Mouse (Mus musculus) left cerebral cortex, postnatal 14 days (tissue): ENCODE data around the gene Fam228a. TPM values are rescaled to one million over a fixed set of nuclear protein-coding genes. Genes with fewer than 3 reads are reported as not detected.
A peak's percentile ranks its signal among the peaks of the same experiment; 100 is the strongest.
"Not testable (repeated sequence)": the region's sequence is repeated elsewhere in the genome, so short reads cannot be mapped to it uniquely, and the experiment has no call there.

Source experiments
- DNase-seq, 2 experiments: peaks; one replicate each; pipeline ENCODE4 v3.0.0; 2021 to 2022; ENCODE audit warnings: low spot score in 2 of 2, mixed read lengths in 1 of 2
- intact Hi-C: fragments of 180-260 bp; cut with DNase I; formaldehyde crosslinking; loops from one replicate; pipeline ENCODE4 v1.15.1; 2025
- long read RNA-seq, 2 experiments: library from polyadenylated mRNA; stranded (forward); transcript quantifications; one replicate each; pipeline ENCODE4 v2.0.0; 2021
- total RNA-seq, 2 experiments: library from RNA; stranded (reverse); gene quantifications; 2 replicates each; pipeline ENCODE4 v1.2.3; 2021

The Fam228a gene
- 1 to 10 TPM; 1.1 to 1.8 TPM for total RNA-seq
- long read RNA-seq, experiment 1, partial matches to known transcripts: 0 of 1 reads
- long read RNA-seq, experiment 1, other reads (novel, unspliced or antisense): 1 of 1 reads
- long read RNA-seq, experiment 2: 0 reads

DNA sequence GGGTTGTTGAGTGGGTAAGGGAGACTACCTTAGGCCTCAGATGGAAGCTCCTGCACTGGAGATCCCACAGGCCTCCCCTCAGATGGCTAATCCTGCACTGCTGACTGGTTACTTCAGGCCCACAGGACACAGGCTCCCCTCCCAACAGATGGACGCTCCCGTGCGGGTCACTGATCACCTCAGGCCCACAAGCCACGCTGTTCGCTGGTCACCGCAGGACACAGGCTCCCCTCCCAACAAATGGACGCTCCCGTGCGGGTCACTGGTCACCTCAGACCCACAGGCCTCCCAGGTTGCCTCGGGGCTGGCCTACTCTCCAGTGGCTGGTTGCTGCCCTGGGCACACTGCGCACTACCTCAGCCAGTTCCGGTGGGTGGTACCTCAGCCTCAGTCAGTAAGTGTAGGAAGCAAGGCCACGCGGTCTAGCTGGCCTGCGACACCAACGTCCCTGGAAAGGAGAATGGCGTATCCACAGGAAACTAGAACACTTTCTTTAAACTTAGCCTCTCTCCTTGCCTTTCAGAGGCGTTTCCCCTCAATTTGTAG is at the start of gene Fam228a:
Gene Fam228a (minus strand): TSS at position 400 of the 546 bp plus-strand sequence.
- intact Hi-C loops: no loop called here
- DNase-seq: no peak

GRCm38 (mm10) chr12:4784466-4784865 is 46.2 kb upstream of the Fam228a start:
- DNase-seq: no peak

DNA sequence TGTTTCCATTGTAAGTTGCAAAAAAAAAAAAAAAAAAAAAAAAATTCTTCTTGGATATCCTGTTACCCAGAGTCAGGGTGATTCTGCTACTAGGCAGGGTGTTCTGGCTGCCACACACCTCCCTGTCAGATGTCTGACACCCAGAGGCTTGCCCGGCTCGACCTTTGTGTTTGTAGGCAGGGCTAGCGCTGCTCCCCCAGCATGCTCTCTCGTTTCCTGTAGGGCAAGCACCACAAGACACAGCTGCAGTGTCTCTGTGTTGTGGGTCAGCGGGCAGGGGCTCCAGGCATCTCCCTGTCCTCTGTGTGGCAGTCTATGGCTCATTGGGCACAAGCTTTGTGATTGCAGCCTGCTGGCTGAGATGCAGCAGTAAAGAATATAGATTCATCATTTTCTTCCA is 45.4 kb upstream of the Fam228a start:
- intact Hi-C loops: no loop called here

More at GRCm38 (mm10) chr12:4784466-4784865, 46.2 kb upstream of the Fam228a start:
- intact Hi-C loops: no loop called here

DNA sequence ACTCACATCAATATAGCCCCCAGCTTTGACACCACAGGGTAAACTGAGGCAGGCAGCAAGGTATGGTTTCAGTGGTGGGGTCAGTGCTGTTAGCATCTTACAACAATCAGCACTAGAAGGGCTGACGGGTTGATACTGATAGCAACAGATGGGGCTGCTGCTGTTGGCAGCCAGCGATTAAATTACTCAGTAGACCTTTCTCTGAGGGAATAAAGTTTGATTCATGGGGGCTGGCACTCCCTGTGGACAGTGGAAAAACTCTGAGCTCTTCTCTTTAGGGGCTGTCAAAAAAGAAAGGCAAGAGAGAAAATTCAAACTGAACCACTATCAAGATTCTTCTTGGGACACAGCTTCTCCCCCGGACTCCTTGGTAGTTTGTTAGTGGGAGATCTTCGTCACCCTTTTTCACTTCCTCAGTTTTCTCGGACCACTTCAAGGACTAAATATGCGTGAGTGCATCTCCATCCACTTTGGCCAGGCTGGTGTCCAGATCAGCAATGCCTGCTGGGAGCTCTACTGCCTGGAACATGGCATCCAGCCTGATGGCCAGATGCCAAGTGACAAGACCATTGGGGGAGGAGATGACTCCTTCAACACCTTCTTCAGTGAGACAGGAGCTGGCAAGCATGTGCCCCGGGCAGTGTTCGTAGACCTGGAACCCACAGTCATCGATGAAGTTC is 43.6 kb upstream of the Fam228a start:
- intact Hi-C loops, DNase-seq: not testable (repeated sequence)

More for the DNA sequence above, 45.4 kb upstream of the Fam228a start:
- DNase-seq: no peak

GRCm38 (mm10) chr12:4781270-4781669 is 43.0 kb upstream of the Fam228a start:
- DNase-seq: no peak
- intact Hi-C loops: no loop called here

- intact Hi-C loops: no loop called here
- no peak for DNase-seq
Measured at GRCm38 (mm10) chr12:4780245-4780644, 42.0 kb upstream of the Fam228a start.

DNA sequence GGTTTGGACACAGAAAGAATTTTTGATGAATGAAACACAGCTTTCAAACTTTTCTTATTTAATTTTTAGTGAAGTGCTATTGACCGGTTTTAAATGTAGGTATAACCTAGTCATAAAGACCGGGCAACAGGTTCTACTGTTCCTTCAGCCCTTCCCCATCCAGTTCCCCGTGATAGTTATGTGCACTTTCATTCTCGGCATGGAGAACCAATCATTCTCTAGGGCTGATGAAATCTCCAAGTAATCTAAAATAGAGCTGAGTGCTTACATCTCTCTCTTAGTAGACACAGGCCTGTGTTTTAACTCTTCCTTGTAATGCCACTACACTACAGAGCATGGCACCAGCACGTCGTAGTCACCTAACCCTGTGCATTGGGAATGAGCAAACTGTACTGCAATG is 39.5 kb upstream of the Fam228a start:
- DNase-seq: no peak
- intact Hi-C loops: no loop called here

DNA sequence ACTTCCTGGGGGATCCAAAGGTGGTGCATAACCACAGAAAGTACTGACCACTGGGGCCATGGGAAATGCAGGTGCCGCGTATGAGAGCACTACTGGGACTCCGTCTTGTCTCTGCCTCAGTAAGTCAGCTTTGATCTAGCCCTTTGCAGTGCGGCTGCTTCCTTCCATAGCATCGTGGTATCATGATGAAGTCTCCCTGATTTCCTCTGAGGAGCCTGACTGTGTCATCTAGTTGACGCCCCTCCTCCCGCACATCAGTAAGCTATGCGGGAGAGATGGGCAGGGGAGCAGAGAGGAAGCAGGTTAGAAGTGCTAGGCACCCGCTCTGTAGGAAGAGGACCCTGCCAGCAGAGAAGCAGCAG is 37.3 kb upstream of the Fam228a start:
- no peak for DNase-seq
- intact Hi-C loops: no loop called here

GRCm38 (mm10) chr12:4774895-4775587 is 36.8 kb upstream of the Fam228a start:
- intact Hi-C loops: no loop called here
- DNase-seq: no peak

GRCm38 (mm10) chr12:4769333-4769723 is 31.1 kb upstream of the Fam228a start:
- intact Hi-C loops: loop anchor here (5.0 kb wide), 1 partner anchor 47 kb away; no protein-coding TSS in a partner anchor
- no peak for DNase-seq

DNA sequence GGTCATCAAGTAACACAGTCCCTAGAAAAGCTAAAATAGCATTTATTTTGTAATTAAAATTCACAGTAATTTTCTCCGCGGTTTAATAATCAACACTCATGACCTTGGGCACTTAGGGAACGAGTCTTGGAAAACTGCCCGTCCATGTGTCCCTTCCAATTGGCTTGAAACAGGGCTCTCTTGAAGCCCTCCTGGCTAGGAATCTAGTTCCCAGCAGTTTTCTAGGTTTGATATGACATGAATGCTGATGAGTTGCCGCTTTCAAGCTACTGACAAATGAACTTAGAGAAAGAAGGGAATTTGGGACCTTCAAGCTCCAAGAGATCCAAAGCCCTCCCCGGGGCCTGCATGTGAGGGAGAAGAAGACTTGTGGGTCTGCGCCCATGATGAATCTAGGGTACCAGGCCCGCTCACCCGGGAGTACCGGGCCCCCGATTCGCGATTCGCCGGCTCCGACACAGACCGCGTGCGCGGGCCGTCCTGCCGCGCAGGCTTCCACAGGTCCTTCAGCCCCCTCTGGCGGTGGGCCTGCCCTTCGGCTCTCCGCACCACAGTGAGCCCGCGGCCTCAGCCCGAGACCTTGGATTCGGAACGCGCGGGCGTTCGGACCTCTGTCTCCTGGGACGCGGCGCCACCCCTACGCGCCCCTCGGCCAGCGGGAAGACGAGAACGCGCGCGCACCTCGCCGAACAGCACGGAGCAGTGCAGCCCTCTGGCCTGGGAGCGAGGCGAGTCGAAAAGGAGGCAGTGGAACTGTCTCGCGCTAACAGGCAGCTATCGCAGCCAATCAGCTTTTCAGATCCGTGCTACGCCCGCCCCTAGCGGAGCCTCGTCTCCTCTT is 30.5 kb upstream of the Fam228a start, which contains the start of the genes Pfn4 and Fam228b:
Gene Pfn4 (plus strand): TSS at position 531 of the 841 bp plus-strand sequence.
Gene Fam228b (minus strand): TSS at position 776 of the 841 bp plus-strand sequence.
- DNase-seq: peak; percentile 97 to 99
- intact Hi-C loops: loop anchor here (5.0 kb wide), 1 partner anchor 46 kb away; no protein-coding TSS in a partner anchor

- DNase-seq: no peak
- intact Hi-C loops: no loop called here
Measured at GRCm38 (mm10) chr12:4757060-4757459, 18.8 kb upstream of the Fam228a start.

- DNase-seq, intact Hi-C loops: not testable (repeated sequence)
Measured at GRCm38 (mm10) chr12:4754451-4754850, 16.2 kb upstream of the Fam228a start.

DNA sequence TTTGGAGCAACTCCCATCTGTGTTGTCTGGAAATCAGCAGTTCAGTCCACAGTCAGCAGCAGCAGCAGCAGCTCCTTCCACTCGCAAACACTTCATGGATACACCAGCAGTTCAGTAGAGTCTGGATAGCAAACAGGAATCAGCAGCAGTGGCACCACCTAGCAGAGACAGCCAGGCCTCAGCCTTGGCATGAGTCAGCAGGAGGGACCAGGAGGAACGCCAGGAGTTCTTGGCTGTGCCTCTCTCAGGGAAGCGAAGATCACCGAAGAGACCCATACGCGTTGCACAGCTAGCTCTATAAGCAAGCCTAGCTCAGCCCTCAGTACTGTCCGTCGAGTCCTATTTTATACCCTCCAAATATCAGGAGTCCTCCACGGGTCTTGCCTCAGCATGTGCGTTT is 6.3 kb upstream of the Fam228a start:
- DNase-seq: peak in 1 of 2 experiments; percentile 7
- intact Hi-C loops: no loop called here

DNA sequence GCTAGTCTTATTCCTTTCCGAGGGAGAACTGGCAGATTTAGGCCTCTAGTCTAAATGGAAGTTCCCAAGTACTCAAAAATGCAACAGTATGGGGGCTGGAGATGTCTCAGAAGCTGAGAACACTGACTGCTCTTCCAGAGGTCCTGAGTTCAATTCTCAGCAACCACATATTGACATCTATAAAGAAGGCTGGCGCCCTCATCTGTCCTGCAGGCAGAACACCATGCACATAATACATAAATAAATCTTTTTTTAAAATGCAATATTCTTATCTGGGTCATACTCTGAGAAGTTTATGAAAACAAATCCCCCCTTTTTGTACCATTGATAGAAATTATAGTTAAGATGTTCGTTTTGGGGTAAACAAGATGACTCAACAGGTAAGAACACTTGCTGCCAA is 4.0 kb upstream of the Fam228a start:
- DNase-seq: no peak
- intact Hi-C loops: no loop called here

DNA sequence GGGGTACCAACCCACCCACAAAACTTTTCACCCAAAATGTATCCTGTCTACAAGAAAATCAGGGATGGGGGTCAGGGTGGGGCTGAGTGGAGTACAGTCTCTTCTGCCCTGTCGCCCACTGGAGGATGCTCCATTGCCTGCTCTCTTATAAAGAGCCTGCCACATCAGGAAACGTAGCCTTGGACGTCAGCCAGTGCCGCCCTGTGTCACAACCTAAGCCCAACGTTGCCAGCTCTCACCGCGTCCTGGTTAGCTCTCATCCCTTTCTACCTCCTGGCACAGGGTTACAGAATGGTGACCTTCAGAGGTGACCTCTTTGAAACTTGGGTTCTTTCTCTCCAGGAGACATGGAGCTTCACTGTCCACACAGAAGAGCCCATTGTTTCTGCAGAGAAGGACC is 2.6 kb upstream of the Fam228a start:
- intact Hi-C loops: no loop called here
- no peak for DNase-seq

DNA sequence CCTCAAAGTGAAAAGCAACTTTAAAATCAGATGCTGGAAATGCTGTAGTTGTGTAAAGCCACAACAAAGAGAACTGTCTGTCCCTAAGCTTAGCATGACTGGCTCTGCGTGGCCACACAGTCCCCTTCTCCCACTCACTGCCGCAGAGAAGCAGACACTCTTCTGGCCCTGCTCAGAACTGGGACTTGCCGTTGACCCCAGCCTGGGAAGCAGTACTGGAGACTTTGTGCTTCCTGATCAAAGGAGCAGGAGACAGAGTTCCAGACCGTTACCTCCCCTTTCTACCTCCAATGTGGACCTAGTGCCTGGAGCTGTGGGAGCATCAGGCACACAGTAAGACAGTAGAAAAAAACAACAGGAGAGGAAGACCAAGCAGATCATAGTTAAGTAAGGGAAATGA is 5.9 kb downstream of the Fam228a start:
- DNase-seq: no peak
- intact Hi-C loops: no loop called here

DNA sequence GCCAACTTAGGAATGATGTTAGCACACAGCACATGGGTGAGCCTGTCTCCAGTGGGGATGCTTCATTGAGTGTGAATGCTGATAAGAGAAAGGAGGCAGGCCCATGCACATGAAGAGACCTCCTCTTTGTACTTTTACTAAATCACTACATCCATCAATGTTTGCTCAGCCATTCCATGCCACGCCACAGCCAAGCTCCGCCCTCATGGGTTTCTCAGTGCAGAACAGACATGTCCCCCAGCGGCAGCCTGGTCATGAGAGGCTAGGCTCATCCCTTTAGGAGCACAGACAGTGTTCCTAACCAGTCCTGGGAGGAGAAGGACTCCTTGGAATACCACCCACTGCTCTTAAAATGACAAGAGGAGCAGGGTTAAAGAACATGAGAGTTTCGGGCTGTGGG is 6.6 kb downstream of the Fam228a start:
- DNase-seq: no peak
- intact Hi-C loops: no loop called here

- no peak for DNase-seq
Measured at GRCm38 (mm10) chr12:4729165-4729564, 9.1 kb downstream of the Fam228a start.

More at GRCm38 (mm10) chr12:4729165-4729564, 9.1 kb downstream of the Fam228a start:
- intact Hi-C loops: no loop called here
